Mouse (Mus musculus) embryo, embryonic 11 days (tissue): ENCODE results near the gene Stk38l.
"Not testable (repeated sequence)": the region's sequence is repeated elsewhere in the genome, so short reads cannot be mapped to it uniquely, and the experiment has no call there.

Experiments used
- DNase-seq: peaks from one replicate; pipeline ENCODE4 v3.0.0-alpha.2; 2015

Stk38l gene

GRCm38 (mm10) chr6:146740724-146741123 is 15.9 kb downstream of the Stk38l start:
- DNase-seq = no peak

- no peak for DNase-seq
These were observed 17.3 kb downstream of the Stk38l start for GRCm38 (mm10) chr6:146741986-146742635.

DNA sequence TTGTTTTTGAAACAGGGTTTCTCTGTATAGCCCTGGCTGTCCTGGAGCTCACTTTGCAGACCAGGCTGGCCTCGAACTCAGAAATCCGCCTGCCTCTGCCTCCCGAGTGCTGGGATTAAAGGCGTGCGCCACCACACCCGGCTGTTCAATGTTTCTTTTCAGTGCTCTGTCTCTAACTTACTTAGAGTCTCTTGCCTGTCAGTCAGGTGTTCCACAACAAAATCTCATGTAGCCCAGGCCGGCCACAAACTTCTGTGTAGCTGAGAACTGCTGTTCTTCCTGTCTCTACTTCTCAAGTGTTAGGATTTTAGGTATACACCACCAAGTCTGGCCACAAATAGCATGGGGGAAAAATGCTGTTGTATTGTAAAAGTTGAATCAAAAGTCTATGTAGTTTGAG is 19.5 kb downstream of the Stk38l start:
- DNase-seq = not testable (repeated sequence)

- no peak for DNase-seq
These were observed 20.4 kb downstream of the Stk38l start for GRCm38 (mm10) chr6:146745180-146745579.

DNA sequence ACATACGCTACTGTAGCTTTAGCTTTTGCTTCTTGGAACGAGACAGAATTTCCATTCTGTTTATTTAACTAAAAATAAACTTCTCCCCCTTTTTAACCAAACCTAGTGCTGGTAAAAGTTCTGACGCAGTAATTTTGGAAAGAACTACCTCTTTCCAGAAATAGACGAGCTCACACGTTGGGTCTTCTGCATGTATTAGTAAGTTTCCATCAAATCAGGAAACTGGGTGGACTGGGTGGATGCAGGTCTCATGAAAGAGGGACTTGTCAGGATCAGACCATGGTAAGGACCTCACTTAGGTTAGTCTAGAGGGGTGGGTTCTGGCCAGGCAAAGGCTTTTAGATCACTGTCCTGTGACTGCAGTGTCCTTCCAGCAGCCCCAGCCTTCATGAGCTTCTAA is 21.8 kb downstream of the Stk38l start:
- no peak for DNase-seq

- no peak for DNase-seq
These were observed 22.3 kb downstream of the Stk38l start for GRCm38 (mm10) chr6:146747057-146747456.

- DNase-seq = no peak
These were observed 23.5 kb downstream of the Stk38l start for GRCm38 (mm10) chr6:146748271-146748670.

DNA sequence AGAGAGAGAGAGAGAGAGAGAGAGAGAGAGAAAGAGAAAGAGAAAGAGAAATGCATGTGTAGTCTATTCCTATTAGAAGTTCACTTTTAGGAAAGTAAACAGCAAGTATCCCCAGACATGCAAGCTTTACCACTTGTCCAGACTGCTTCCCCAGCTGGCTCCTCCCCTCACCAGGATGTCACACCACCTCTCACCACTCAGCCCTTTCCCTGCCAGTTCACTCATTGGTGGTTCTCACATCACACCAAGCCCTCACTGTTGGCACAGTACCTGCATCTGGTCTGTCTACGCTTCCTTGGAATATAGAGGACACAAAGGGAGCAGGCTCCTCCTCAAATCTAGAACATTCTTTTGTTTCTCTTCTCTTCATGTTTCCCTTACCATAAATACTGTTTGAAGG is 26.9 kb downstream of the Stk38l start:
- no peak for DNase-seq

DNA sequence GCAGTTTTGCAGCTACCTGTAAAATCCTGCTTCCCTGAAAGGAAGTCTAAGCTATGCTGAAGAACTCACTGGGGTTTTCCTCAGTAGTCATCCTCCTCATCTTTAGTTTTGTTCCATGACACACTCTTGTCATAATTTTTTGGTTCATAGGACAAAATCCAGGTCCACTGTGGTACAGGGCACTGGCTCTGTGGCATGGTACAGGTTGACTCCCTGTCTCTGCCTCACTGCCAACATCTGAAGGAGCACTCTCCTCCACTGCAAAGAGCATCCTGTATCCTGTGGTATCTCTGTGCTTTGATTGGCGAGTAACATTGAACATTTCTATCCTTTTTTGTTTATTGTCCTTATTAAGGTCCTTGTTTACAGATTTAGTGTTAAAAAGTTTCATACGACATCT is 27.4 kb downstream of the Stk38l start:
- no peak for DNase-seq

DNA sequence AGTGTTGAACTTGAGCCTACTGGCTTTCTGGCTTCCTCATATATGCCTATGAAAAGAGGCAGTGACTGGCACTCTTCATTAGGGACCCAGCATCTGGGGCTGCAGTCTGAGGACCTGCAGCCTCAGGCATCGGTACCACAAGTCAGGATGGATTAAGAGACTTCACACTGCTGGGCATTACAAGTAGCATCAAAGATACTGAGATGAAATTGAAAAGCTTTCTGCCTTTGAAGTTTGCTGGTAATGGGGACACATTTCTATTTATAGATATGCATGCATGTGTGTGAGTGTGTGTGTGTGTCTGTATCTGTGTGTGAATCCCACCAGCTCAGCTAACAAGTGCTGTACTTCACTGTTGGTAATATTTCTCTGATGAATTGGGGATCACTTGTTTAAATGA is 27.8 kb downstream of the Stk38l start:
- DNase-seq = no peak

DNA sequence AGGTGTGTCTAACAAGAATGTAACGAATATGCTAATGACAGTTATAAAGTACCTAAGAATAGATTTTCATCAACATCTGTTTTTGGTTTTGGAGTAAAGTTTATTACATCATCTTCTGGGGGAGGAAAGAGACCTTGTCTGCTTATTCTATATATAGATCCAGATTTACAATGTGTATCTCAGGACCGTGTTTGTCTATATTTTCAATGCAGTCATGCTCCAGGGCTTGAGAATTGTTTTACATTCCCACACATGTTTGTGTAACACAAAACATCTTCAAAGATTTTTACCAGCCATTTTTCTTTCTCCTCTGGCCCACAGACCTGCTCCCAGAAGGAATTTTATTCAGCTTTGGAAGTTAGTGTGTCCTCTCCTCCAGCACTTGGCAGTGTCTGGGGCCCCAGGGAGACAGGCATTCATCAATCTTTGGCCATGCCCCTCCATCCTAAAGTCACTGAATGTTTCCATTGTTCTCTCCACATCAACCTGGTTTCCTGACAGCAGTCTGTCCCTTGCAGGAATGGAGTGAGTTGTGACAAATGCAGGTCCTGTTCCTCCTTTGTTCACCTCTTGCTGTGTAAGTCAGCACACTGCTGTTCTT is 28.9 kb downstream of the Stk38l start:
- no peak for DNase-seq

DNA sequence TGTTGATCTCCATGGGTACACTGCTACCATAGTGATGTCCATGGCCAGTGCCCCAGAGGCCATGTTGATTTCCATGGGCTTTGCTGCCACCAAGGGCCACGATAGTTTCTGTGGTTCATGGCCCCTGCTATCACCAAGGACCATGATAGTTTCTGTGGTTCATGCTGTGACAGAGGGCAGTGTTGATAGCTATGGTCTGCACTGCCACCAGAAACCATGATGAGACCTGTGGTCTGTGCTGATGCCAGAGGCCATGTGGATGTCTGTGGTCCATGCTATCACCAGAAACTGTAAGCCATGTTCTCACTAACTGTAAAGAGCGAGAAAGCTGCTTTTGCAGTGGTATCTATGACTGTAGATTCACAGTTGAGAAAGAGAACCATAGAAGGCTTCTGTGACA is 30.3 kb downstream of the Stk38l start:
- DNase-seq = no peak

DNA sequence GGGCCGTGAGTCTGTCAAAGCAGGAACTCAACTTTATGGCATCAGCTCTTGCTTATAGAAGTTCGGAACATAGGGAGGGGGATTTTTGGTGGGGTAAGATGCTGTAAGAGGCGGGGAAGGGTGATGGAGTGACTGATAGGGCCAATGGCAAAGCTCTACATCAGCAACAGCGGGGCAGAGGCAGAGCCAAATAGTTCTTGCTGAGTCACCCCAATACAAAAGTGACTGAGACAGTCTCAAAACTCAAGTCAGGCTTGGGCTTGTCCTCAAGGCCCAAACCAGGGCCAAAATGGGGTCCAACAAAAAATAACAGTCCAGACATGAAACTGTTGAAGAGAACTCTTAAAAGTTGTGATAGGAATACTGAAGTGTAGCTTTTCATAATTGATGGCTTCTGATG is 30.9 kb downstream of the Stk38l start:
- no peak for DNase-seq

GRCm38 (mm10) chr6:146759027-146759426 is 34.2 kb downstream of the Stk38l start:
- DNase-seq = no peak

DNA sequence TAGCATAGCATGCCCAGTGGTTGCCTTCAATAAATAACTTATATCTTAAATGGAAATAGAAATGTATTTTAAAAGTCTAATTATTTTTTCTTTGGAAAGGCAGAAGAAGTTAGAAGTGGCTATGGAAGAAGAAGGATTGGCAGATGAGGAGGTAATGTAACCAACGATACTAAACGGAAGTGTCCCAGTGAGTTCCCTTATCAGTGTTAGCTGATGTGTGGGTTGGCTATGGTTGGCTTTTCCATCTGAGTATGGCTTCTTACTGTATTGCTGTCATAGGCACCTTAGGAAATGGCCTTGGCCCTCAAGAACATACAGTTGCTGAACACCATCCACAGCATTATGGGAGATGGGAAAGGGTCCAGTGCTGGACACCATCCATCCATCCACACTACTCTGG is 35.2 kb downstream of the Stk38l start:
- no peak for DNase-seq

DNA sequence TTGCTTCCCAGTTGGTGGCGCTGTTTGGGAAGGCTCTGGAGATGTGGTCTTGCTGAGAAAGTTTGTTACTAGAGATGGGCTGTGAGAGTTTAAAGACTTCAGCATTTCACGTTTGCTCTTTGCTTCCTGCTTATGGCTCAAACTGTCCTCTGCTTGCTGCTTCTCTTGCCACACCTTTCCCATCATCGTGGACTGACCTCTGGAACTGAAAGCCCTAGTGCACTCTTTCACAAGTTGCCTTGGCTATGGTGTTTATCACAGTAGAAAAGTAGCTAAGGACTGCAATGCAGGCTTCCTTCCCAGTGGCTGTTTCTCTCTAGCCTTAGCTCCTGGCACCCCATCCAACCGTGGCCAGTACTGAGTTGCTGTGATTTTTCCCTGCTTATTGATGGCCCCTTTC is 35.9 kb downstream of the Stk38l start:
- DNase-seq = no peak

- DNase-seq = peak; percentile 43
These were observed 37.6 kb downstream of the Stk38l start for GRCm38 (mm10) chr6:146762264-146762898.

DNA sequence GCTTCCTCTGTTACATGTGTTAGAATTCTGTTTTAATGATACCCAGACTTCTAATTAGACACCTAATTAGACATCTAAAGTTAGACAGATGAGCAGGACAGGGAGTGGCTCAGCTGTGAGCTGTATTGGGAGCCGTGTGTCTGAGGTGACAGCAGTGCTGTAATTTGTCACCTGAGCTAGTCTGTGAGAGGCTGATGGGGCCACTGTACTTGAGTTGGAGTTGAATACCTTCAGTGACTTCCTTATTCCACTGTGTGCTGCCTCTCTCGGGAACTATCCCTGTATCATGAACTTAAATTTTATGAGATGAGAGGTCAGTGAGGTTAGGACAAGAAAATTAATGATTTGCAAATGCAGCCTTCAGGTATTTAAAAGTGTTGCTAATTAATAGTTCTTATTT is 39.8 kb downstream of the Stk38l start:
- DNase-seq = no peak

DNA sequence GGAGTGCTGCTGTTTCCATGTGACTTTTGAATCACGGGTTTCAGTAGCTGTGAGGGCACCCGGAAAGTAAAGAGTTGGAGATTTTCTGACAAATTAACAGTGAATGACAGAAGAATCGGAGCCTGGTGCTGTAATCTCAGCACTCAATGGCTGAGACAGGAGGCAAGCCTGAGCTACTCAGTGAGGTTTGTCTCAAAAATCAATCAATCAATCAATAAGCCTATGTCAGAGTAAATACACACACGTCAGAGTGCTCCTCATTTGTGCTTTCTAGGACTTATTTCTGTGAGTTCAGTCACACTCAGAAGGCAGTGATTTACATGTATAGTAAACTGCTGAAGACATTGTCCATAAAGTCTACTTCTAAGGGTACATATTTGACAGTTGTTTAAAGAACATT is 40.5 kb downstream of the Stk38l start:
- DNase-seq = no peak

- no peak for DNase-seq
These were observed 44.1 kb downstream of the Stk38l start for GRCm38 (mm10) chr6:146768813-146769404.

- no peak for DNase-seq
These were observed 45.4 kb downstream of the Stk38l start for GRCm38 (mm10) chr6:146770005-146770745.

DNA sequence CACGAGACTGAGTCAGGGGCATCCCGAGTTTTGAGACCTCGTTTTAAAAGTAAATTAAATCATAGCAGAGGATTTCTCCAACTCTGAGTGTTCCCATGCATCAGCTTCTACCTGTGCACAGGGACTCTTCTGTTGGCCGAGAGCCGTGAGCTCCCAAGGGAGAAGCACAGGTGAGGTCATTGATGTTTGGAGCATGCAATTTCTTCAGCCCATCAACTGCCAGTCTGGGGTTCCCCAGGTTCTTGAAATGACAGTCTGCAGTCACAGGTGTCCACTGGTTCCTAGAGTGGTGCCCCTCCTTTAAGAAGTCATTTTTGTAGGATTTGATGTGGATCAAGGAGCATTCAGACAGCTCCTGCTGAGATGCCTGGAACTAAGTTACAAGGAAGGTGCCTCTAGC is 46.0 kb downstream of the Stk38l start:
- DNase-seq = no peak

- DNase-seq = not testable (repeated sequence)
These were observed 51.1 kb downstream of the Stk38l start for GRCm38 (mm10) chr6:146775864-146776263.
